Mouse (Mus musculus): ENCODE results near the gene Spatc1l.

The Spatc1l gene

GRCm38 (mm10) chr10:76561972-76562371 lies at the start of gene Spatc1l:
TSS of gene Spatc1l (plus strand) at chr10:76562272.
- no peak for DNase-seq (ENCODE audit: low read depth, low spot score)

- peak; percentile 94 for DNase-seq (ENCODE audit: low read depth, low spot score)
Observed at GRCm38 (mm10) chr10:76512965-76513583, 49.0 kb upstream of the Spatc1l start.

- DNase-seq (ENCODE audit: low read depth, low spot score) = no peak
Observed at GRCm38 (mm10) chr10:76530922-76531321, 31.1 kb upstream of the Spatc1l start.

- peak; percentile 98 for DNase-seq (ENCODE audit: low read depth, low spot score)
Observed at GRCm38 (mm10) chr10:76531375-76531774, 30.7 kb upstream of the Spatc1l start, which contains the start of gene Lss. TSS of gene Lss (plus strand) at chr10:76531588.

GRCm38 (mm10) chr10:76531828-76532227 lies 30.2 kb upstream of the Spatc1l start:
- no peak for DNase-seq (ENCODE audit: low read depth, low spot score)

GRCm38 (mm10) chr10:76535526-76535925 lies 26.5 kb upstream of the Spatc1l start:
- no peak for DNase-seq (ENCODE audit: low read depth, low spot score)

GRCm38 (mm10) chr10:76537619-76538018 lies 24.5 kb upstream of the Spatc1l start:
- no peak for DNase-seq (ENCODE audit: low read depth, low spot score)

- DNase-seq (ENCODE audit: low read depth, low spot score) = no peak
Observed at GRCm38 (mm10) chr10:76541336-76542085, 20.6 kb upstream of the Spatc1l start.

GRCm38 (mm10) chr10:76542636-76543375 lies 19.3 kb upstream of the Spatc1l start:
- no peak for DNase-seq (ENCODE audit: low read depth, low spot score)

GRCm38 (mm10) chr10:76546566-76546965 lies 15.5 kb upstream of the Spatc1l start:
- no peak for DNase-seq (ENCODE audit: low read depth, low spot score)

GRCm38 (mm10) chr10:76548218-76548617 lies 13.9 kb upstream of the Spatc1l start:
- no peak for DNase-seq (ENCODE audit: low read depth, low spot score)

GRCm38 (mm10) chr10:76550458-76550857 lies 11.6 kb upstream of the Spatc1l start:
- peak; percentile 49 for DNase-seq (ENCODE audit: low read depth, low spot score)

GRCm38 (mm10) chr10:76551556-76551955 lies 10.5 kb upstream of the Spatc1l start:
- no peak for DNase-seq (ENCODE audit: low read depth, low spot score)

- no peak for DNase-seq (ENCODE audit: low read depth, low spot score)
Observed at GRCm38 (mm10) chr10:76554061-76554460, 8.0 kb upstream of the Spatc1l start.

- no peak for DNase-seq (ENCODE audit: low read depth, low spot score)
Observed at GRCm38 (mm10) chr10:76569996-76570685, 8.1 kb downstream of the Spatc1l start.

GRCm38 (mm10) chr10:76571070-76571469 lies 9.0 kb downstream of the Spatc1l start:
- no peak for DNase-seq (ENCODE audit: low read depth, low spot score)

GRCm38 (mm10) chr10:76572151-76572550 lies 10.1 kb downstream of the Spatc1l start:
- no peak for DNase-seq (ENCODE audit: low read depth, low spot score)

GRCm38 (mm10) chr10:76575374-76575773 lies 13.3 kb downstream of the Spatc1l start, which contains the start of gene Ftcd:
TSS of gene Ftcd (plus strand) at chr10:76575648.
- DNase-seq (ENCODE audit: low read depth, low spot score) = no peak

- no peak for DNase-seq (ENCODE audit: low read depth, low spot score)
Observed at GRCm38 (mm10) chr10:76576920-76577319, 14.8 kb downstream of the Spatc1l start.

GRCm38 (mm10) chr10:76584138-76584537 lies 22.1 kb downstream of the Spatc1l start:
- no peak for DNase-seq (ENCODE audit: low read depth, low spot score)

- DNase-seq (ENCODE audit: low read depth, low spot score) = no peak
Observed at GRCm38 (mm10) chr10:76586190-76586589, 24.1 kb downstream of the Spatc1l start.

- no peak for DNase-seq (ENCODE audit: low read depth, low spot score)
Observed at GRCm38 (mm10) chr10:76590197-76590596, 28.1 kb downstream of the Spatc1l start.
